Mouse (Mus musculus) lung, embryonic 16.5 days (tissue): Measurements from ENCODE around the gene Lipo3. TPM values are rescaled to one million over a fixed set of nuclear protein-coding genes. Genes with fewer than 3 reads are reported as not detected.
"Not testable (repeated sequence)": the region's sequence is repeated elsewhere in the genome, so short reads cannot be mapped to it uniquely, and the experiment has no call there.

Experiments
- ATAC-seq: fragments of 200-750 bp; cut with Nextera tagmentation; 2 replicates; pipeline ENCODE4 v1.8.0; 2017; ENCODE audit warnings: low read depth, mild to moderate bottlenecking, moderate library complexity
- H3K27ac ChIP-seq: fragments of 300-500 bp; sonication (generic); 2 replicates; pipeline ENCODE4 v1.5.1; 2014; ENCODE audit warnings: mild to moderate bottlenecking, control low read depth, low read length
- H3K27me3 ChIP-seq: fragments of 300-500 bp; sonication (generic); 2 replicates; pipeline ENCODE4 v1.6.1; 2014; ENCODE audit warnings: low read depth, low read length, mixed read lengths; ENCODE audit not compliant: control insufficient read depth, insufficient read depth
- H3K36me3 ChIP-seq: fragments of 300-500 bp; sonication (generic); 2 replicates; pipeline ENCODE4 v1.6.1; 2014; ENCODE audit warnings: low read length; ENCODE audit not compliant: control insufficient read depth, insufficient read depth
- H3K4me1 ChIP-seq: fragments of 300-500 bp; sonication (generic); replicated peaks from 2 replicates; pipeline ENCODE4 v1.6.1; 2014; ENCODE audit warnings: low read length, mixed read lengths; ENCODE audit not compliant: control insufficient read depth, insufficient read depth
- H3K4me2 ChIP-seq: fragments of 300-500 bp; sonication (generic); 2 replicates; pipeline ENCODE4 v1.6.1; 2014; ENCODE audit warnings: low read depth, low read length, control low read depth
- H3K4me3 ChIP-seq: fragments of 300-500 bp; sonication (generic); 2 replicates; pipeline ENCODE4 v1.5.1; 2014; ENCODE audit warnings: mild to moderate bottlenecking, low read length, control low read depth
- H3K9ac ChIP-seq: fragments of 300-500 bp; sonication (generic); 2 replicates; pipeline ENCODE4 v1.6.1; 2014; ENCODE audit warnings: low read length, control low read depth
- H3K9me3 ChIP-seq: fragments of 300-500 bp; sonication (generic); 2 replicates; pipeline ENCODE4 v1.6.1; 2016; ENCODE audit warnings: low read length; ENCODE audit not compliant: control insufficient read depth
- WGBS: fragments of 180-500 bp; shearing (Covaris S2); extraction: QIAGEN DNeasy Blood & Tissue Kit; methylation state at CpG from one replicate; pipeline ENCODE4 v1.1.7; 2014; 5-methylcytosine and 5-hydroxymethylcytosine counted together
- polyA plus RNA-seq: library from polyadenylated mRNA; unstranded; fragments of >200 nt; fragmentation: Nextera tagmentation; extraction: Ambion mirVana; gene quantifications from 2 replicates; pipeline ENCODE4 v1.2.1, GENCODE M21; 2015

Gene Lipo3
- polyA plus RNA-seq, result 20.1 and 21.2 TPM in 2 replicates

DNA sequence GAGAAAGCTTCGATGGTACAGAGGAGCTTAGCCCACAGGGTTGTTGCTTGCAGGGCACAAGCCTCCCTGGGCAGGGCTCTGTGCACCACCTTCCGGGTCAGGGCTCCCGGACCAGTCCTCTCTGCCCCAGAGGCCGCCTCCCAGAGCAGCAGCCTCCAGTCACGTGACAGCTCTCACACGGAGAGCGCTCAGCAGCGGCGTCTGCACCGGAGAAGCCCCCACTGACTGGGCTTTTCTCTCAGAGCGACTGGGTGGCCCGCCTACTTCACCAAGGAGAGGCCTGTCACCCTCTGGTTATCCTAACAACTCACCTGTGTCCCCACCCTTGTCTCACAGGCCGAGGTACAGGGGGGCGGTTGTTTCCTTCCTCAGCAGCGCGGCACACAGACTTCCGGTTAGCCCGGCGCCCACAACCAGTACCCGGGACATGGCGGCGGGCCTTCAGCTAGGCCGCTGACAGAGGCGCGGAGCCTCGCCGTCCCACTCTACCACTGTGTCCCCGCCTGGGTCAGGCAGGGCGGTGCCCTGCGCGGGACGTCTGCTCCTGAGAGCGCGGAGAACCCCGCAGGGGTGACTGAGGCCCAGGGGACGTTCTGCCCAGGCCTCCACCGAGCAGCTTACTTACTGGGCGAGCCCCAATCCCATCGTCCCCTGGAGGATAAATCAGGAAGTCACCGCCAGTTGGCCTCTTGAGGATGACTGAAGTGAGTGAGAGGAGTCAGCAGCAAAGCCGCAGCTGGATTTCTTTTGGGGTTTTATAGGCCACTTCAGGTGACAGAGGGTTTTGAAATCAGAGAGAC is at the start of gene Lipo3:
Gene Lipo3, minus strand, starts transcription at position 665 of the 800 bp plus-strand sequence.
- not testable (repeated sequence) for H3K36me3 ChIP-seq, H3K9me3 ChIP-seq, H3K27ac ChIP-seq, H3K4me1 ChIP-seq, H3K27me3 ChIP-seq, H3K9ac ChIP-seq
- peak; percentile 84 for ATAC-seq
- H3K4me2 ChIP-seq, result peak within 1 kb of the TSS; percentile 34; the same call in 1 of the 2 replicates
- 0 out of 2 replicates have a peak within 1 kb of the TSS, but pooled peaks have one; percentile 13 for H3K4me3 ChIP-seq
- WGBS, result 29% methylated on average over 12 of the region's 41 CpGs

GRCm38 (mm10) chr19:33787359-33787758 is 25.6 kb upstream of the Lipo3 start, which contains the start of gene Lipo1:
TSS of gene Lipo1 (minus strand) at chr19:33787459.
- not testable (repeated sequence) for H3K9me3 ChIP-seq, H3K27ac ChIP-seq, H3K4me1 ChIP-seq, H3K9ac ChIP-seq, H3K4me3 ChIP-seq, H3K4me2 ChIP-seq, H3K36me3 ChIP-seq, H3K27me3 ChIP-seq, ATAC-seq

- WGBS, result 85% methylated on average over 12 of the region's 12 CpGs
- H3K4me2 ChIP-seq, result no peak overlapping the region
Measured at GRCm38 (mm10) chr19:33786576-33787277, 25.0 kb upstream of the Lipo3 start.

DNA sequence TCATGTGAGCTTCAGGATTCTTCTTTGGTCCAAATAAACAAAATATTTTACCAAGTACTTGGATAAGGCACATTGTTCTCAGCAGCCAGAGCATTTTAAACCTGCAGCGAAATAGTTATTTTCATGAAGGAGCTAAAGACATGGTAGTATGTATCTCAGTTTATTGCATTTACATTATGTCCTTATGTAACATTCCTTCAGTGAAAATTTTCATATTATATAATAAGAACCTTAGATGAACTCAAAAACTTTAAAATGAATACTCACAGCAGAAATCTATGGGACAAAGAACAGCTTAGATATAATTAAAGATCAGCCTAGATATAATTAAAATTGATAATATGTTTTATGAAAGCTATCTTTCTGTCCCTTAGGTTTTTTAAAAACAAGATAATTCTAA is 10.5 kb downstream of the Lipo3 start, which contains the start of gene Lipo2:
Gene Lipo2, minus strand, starts transcription at position 101 of the 400 bp plus-strand sequence.
- not testable (repeated sequence) for H3K4me3 ChIP-seq, H3K27ac ChIP-seq, H3K27me3 ChIP-seq, H3K36me3 ChIP-seq, H3K9me3 ChIP-seq, ATAC-seq, H3K9ac ChIP-seq, H3K4me1 ChIP-seq, H3K4me2 ChIP-seq
- 89% methylated on average over 1 of the region's 1 CpGs for WGBS

More at GRCm38 (mm10) chr19:33786576-33787277, 25.0 kb upstream of the Lipo3 start:
- no peaks in the 10 kb centered on the region for H3K4me1 ChIP-seq
- no peaks in the 10 kb centered on the region for H3K36me3 ChIP-seq
- no peak for ATAC-seq
- no peaks in the 10 kb centered on the region for H3K9me3 ChIP-seq
- H3K27ac ChIP-seq, result no peak overlapping the region
- no peak overlapping the region for H3K4me3 ChIP-seq
- no peaks in the 10 kb centered on the region for H3K27me3 ChIP-seq
- no peak overlapping the region for H3K9ac ChIP-seq

- H3K27me3 ChIP-seq, H3K4me1 ChIP-seq, H3K36me3 ChIP-seq, H3K4me3 ChIP-seq, H3K9me3 ChIP-seq, H3K27ac ChIP-seq, ATAC-seq, H3K9ac ChIP-seq, H3K4me2 ChIP-seq: not testable (repeated sequence)
Measured at GRCm38 (mm10) chr19:33625152-33625551, 136.6 kb downstream of the Lipo3 start, which contains the start of gene Gm8978. TSS of gene Gm8978 (minus strand) at chr19:33625252.

DNA sequence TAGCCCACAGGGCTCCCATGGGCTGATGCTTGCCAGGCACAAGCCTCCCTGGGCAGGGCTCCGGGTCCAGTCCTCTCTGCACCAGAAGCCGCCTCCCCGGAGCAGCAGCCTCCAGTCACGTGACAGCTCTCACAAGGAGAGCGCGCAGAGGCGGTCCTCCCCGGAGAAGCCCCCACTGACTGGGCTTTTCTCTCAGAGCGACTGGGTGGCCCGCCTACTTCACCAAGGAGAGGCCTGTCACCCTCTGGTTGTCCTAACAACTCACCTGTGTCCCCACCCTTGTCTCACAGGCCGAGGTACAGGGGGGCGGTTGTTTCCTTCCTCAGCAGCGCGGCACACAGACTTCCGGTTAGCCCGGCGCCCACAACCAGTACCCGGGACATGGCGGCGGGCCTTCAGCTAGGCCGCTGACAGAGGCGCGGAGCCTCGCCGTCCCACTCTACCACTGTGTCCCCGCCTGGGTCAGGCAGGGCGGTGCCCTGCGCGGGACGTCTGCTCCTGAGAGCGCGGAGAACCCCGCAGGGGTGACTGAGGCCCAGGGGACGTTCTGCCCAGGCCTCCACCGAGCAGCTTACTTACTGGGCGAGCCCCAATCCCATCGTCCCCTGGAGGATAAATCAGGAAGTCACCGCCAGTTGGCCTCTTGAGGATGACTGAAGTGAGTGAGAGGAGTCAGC is 172.0 kb downstream of the Lipo3 start:
- not testable (repeated sequence) for H3K9me3 ChIP-seq, H3K4me1 ChIP-seq, H3K36me3 ChIP-seq, H3K27ac ChIP-seq, H3K27me3 ChIP-seq
- 3% methylated on average over 10 of the region's 38 CpGs for WGBS
- peak; percentile 99 for ATAC-seq
- Histone ChIP-seq H3K4me2 (peak overlapping the region; percentile 55), H3K4me3 (peak overlapping the region; percentile 46), H3K9ac (peak overlapping the region; percentile 59)

DNA sequence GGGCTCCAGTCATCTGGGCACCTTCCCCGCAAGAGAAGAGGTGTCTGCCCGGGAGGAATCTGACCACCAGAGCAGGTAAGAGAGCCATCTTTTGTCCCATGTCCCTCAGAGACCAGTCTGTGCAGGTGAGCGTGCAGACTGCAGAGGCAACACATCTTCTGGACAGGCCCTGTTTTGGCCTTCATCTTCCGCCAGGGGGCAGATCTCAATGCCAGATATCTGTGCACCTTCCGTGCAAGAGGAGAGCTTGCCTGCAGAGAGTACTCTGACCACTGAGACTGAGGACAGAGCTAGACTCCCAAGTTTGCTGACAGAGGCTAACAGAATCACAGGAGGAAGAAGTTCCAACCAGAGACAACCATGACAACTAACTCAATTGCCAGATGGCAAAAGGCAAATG is 193.2 kb downstream of the Lipo3 start:
- H3K36me3 ChIP-seq, H3K27me3 ChIP-seq, H3K9ac ChIP-seq, H3K9me3 ChIP-seq, ATAC-seq, H3K4me2 ChIP-seq, H3K4me1 ChIP-seq, H3K4me3 ChIP-seq, H3K27ac ChIP-seq: not testable (repeated sequence)
- 77% methylated on average over 5 of the region's 5 CpGs for WGBS

GRCm38 (mm10) chr19:33517680-33518079 is 244.1 kb downstream of the Lipo3 start, which contains the start of gene Lipo4:
TSS of gene Lipo4 (minus strand) at chr19:33517780.
- H3K4me3 ChIP-seq, result no peak within 1 kb of the TSS
- H3K4me1 ChIP-seq, result no peaks in the 10 kb centered on the region
- H3K9ac ChIP-seq, result no peak within 1 kb of the TSS
- no peak within 1 kb of the TSS for H3K4me2 ChIP-seq
- no peaks in the 10 kb centered on the region for H3K36me3 ChIP-seq
- H3K9me3 ChIP-seq, result no peaks in the 10 kb centered on the region
- no peaks in the 10 kb centered on the region for H3K27me3 ChIP-seq
- H3K27ac ChIP-seq, result no peak within 1 kb of the TSS
- no peak for ATAC-seq
